Mouse (Mus musculus) heart, postnatal 0 days (tissue): ENCODE results near the gene Daam1. TPM values are rescaled to one million over a fixed set of nuclear protein-coding genes. Genes with fewer than 3 reads are reported as not detected.

Experiments
- ATAC-seq: fragments of 200-750 bp; cut with Nextera tagmentation; 2 replicates; pipeline ENCODE4 v1.8.0; 2017; ENCODE audit warnings: low read depth, moderate number of reproducible peaks, moderate library complexity; ENCODE audit not compliant: insufficient read depth
- DNase-seq: peaks from one replicate; pipeline ENCODE4 v3.0.0-alpha.2; 2016; ENCODE audit warnings: low spot score
- H3K27ac ChIP-seq: fragments of 300-500 bp; sonication (generic); 2 replicates; pipeline ENCODE4 v1.5.1; 2014; ENCODE audit warnings: low read depth, mild to moderate bottlenecking
- H3K27me3 ChIP-seq: fragments of 300-500 bp; sonication (generic); 2 replicates; pipeline ENCODE4 v1.6.1; 2014; ENCODE audit warnings: low read length, mixed read lengths; ENCODE audit not compliant: control insufficient read depth, insufficient read depth
- H3K36me3 ChIP-seq: fragments of 300-500 bp; sonication (generic); replicated peaks from 2 replicates; pipeline ENCODE4 v1.6.1; 2014; ENCODE audit warnings: low read length, mixed read lengths; ENCODE audit not compliant: control insufficient read depth, insufficient read depth
- H3K4me1 ChIP-seq: fragments of 300-500 bp; sonication (generic); 2 replicates; pipeline ENCODE4 v1.6.1; 2014; ENCODE audit warnings: antibody characterized with exemption; ENCODE audit not compliant: control insufficient read depth, insufficient read depth
- H3K4me2 ChIP-seq: fragments of 300-500 bp; sonication (generic); 2 replicates; pipeline ENCODE4 v1.6.1; 2014; ENCODE audit warnings: low read depth, mild to moderate bottlenecking, low read length, moderate library complexity
- H3K4me3 ChIP-seq: fragments of 300-500 bp; sonication (generic); 2 replicates; pipeline ENCODE4 v1.5.1; 2014; ENCODE audit warnings: low read depth, low read length
- H3K9ac ChIP-seq: fragments of 300-500 bp; sonication (generic); replicated peaks from 2 replicates; pipeline ENCODE4 v1.6.1; 2014; ENCODE audit warnings: low read depth, low read length, mixed read lengths
- H3K9me3 ChIP-seq: fragments of 300-500 bp; sonication (generic); replicated peaks from 2 replicates; pipeline ENCODE4 v1.6.1; 2016; ENCODE audit warnings: low read length; ENCODE audit not compliant: control insufficient read depth
- CTCF ChIP-seq: IDR thresholded peaks from 2 replicates; pipeline ENCODE4 v1.5.1; 2016; ENCODE audit warnings: antibody characterized with exemption, control low read depth, low read depth
- EP300 ChIP-seq: IDR thresholded peaks from 2 replicates; pipeline ENCODE4 v1.6.1; 2016; ENCODE audit warnings: antibody characterized with exemption, low read depth
- WGBS: fragments of 180-500 bp; shearing (Covaris S2); extraction: QIAGEN DNeasy Blood & Tissue Kit; methylation state at CpG from one replicate; pipeline ENCODE4 v1.1.7; 2014; 5-methylcytosine and 5-hydroxymethylcytosine counted together
- polyA plus RNA-seq: library from polyadenylated mRNA; unstranded; fragments of >200 nt; fragmentation: Nextera tagmentation; extraction: Ambion mirVana; gene quantifications from 2 replicates; pipeline ENCODE4 v1.2.1, GENCODE M21; 2015
- total RNA-seq: library from RNA; depleted of rRNA; stranded (reverse); fragments of >200 nt; gene quantifications from 2 replicates; pipeline ENCODE4 v1.2.3, GENCODE M21; 2014; ENCODE audit warnings: low replicate concordance

Gene Daam1
- total and polyA plus RNA-seq, 2 experiments from 2014 or later: 12.8 to 33.8 TPM

- Histone ChIP-seq H3K4me1 (peaks cover 84% of the 10 kb centered on the region), H3K27me3 (no peaks in the 10 kb centered on the region), H3K4me2 (peak overlapping the region; percentile 13; the same call in 1 of the 2 replicates), H3K4me3 (no peak overlapping the region), H3K27ac (peak overlapping the region; percentile 57), H3K36me3 (no peaks in the 10 kb centered on the region), H3K9ac (no peak overlapping the region), H3K9me3 (no peaks in the 10 kb centered on the region)
- TF ChIP-seq CTCF (no peak), EP300 (no peak)
- whole genome bisulfite sequencing: 24% methylated on average over 9 of the region's 9 CpGs
- DNase-seq (no peak), ATAC-seq (no peak)
Measured at GRCm38 (mm10) chr12:71883066-71883711, 52.3 kb downstream of the Daam1 start.

DNA sequence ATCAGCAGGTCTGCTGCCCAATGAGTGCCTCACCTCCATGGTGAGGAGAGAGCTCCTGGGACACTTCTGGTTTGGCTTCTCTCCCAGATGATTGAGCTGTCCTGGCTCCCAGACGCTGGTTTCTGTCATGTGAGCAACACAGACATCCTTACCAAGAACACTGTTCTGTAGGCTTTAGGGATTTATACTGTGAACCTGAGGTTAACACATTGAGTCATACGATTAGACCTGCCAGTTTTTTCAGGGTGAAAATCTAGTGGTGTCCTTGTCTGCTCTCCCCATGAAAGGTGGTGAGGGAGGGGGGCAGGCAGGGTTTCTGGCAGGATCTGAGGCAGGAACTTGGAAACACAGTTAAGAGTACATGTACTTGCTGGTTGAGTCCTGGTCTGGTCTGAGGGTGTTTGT is 54.3 kb downstream of the Daam1 start:
- H3K4me1 ChIP-seq: peaks cover 88% of the 10 kb centered on the region
- no peak overlapping the region for H3K9ac ChIP-seq
- H3K9me3 ChIP-seq: no peaks in the 10 kb centered on the region
- WGBS: 8% methylated on average over 2 of the region's 2 CpGs
- peak overlapping the region; percentile 42; the same call in 1 of the 2 replicates for H3K4me2 ChIP-seq
- TF ChIP-seq CTCF: no peak
- peak; percentile 92 for TF ChIP-seq EP300
- ATAC-seq (peak; percentile 85), DNase-seq (peak; percentile 89)
- H3K36me3 ChIP-seq: no peaks in the 10 kb centered on the region
- H3K27me3 ChIP-seq: no peaks in the 10 kb centered on the region
- no peak overlapping the region for H3K4me3 ChIP-seq
- peak overlapping the region; percentile 94 for H3K27ac ChIP-seq

- Histone ChIP-seq H3K9ac (no peak overlapping the region), H3K4me2 (peak overlapping the region; percentile 42), H3K27ac (peak overlapping the region; percentile 94), H3K4me3 (peak overlapping the region; percentile 4), H3K4me1 (peaks cover 84% of the 10 kb centered on the region), H3K36me3 (no peaks in the 10 kb centered on the region), H3K27me3 (no peaks in the 10 kb centered on the region), H3K9me3 (no peaks in the 10 kb centered on the region)
- WGBS: 14% methylated on average over 4 of the region's 4 CpGs
- peak; percentile 36 for ATAC-seq
- peak; percentile 75 for DNase-seq
- TF ChIP-seq EP300: peak; percentile 41
- no peak for TF ChIP-seq CTCF
Measured at GRCm38 (mm10) chr12:71885717-71886116, 54.8 kb downstream of the Daam1 start.

- Histone ChIP-seq H3K9ac (no peak overlapping the region), H3K4me1 (peaks cover 79% of the 10 kb centered on the region), H3K27ac (peak overlapping the region; percentile 94), H3K4me2 (peak overlapping the region; percentile 42), H3K4me3 (peak overlapping the region; percentile 4; the same call in 1 of the 2 replicates), H3K27me3 (no peaks in the 10 kb centered on the region), H3K36me3 (no peaks in the 10 kb centered on the region), H3K9me3 (no peaks in the 10 kb centered on the region)
- ATAC-seq (no peak), DNase-seq (no peak)
- 36% methylated on average over 5 of the region's 5 CpGs for WGBS
- TF ChIP-seq EP300 (no peak), CTCF (no peak)
Measured at GRCm38 (mm10) chr12:71886406-71886805, 55.5 kb downstream of the Daam1 start.

DNA sequence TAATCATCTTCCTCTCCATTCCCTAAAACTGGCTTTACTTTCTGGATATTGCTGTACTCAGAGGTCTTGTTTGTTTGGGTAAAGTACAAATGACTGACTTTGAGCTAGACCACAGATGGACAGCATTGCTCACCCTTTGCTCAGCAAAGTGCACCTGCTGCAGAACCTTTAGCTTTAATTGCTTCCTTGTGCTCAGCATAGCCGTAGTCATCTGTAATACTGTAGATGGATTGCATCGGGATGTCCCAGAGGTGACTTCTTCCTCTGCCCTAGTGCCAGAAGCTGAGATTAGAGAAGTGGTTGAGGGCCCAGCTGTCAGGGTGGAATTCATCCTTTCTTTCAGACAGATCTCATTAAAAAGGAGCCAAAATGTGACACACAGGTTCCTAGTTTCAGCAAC is 56.1 kb downstream of the Daam1 start:
- TF ChIP-seq EP300 (no peak), CTCF (no peak)
- H3K9me3 ChIP-seq: no peaks in the 10 kb centered on the region
- H3K4me3 ChIP-seq: no peak overlapping the region
- 26% methylated on average over 2 of the region's 2 CpGs for WGBS
- no peak for ATAC-seq
- H3K36me3 ChIP-seq: 0 out of 2 replicates have a peak, but pooled peaks cover 1% of the 10 kb centered on the region
- H3K9ac ChIP-seq: no peak overlapping the region
- H3K27ac ChIP-seq: peak overlapping the region; percentile 94
- H3K4me1 ChIP-seq: peaks cover 78% of the 10 kb centered on the region
- H3K4me2 ChIP-seq: peak overlapping the region; percentile 42; the same call in 1 of the 2 replicates
- no peaks in the 10 kb centered on the region for H3K27me3 ChIP-seq
- no peak for DNase-seq
